Mouse (Mus musculus) heart, adult 11 months (tissue): ENCODE measurements around the gene Adamts14.
A peak's percentile ranks its signal among the peaks of the same experiment; 100 is the strongest.

ENCODE experiments used
- DNase-seq: peaks from one replicate; pipeline ENCODE4 v3.0.0; 2022

The Adamts14 gene

DNA sequence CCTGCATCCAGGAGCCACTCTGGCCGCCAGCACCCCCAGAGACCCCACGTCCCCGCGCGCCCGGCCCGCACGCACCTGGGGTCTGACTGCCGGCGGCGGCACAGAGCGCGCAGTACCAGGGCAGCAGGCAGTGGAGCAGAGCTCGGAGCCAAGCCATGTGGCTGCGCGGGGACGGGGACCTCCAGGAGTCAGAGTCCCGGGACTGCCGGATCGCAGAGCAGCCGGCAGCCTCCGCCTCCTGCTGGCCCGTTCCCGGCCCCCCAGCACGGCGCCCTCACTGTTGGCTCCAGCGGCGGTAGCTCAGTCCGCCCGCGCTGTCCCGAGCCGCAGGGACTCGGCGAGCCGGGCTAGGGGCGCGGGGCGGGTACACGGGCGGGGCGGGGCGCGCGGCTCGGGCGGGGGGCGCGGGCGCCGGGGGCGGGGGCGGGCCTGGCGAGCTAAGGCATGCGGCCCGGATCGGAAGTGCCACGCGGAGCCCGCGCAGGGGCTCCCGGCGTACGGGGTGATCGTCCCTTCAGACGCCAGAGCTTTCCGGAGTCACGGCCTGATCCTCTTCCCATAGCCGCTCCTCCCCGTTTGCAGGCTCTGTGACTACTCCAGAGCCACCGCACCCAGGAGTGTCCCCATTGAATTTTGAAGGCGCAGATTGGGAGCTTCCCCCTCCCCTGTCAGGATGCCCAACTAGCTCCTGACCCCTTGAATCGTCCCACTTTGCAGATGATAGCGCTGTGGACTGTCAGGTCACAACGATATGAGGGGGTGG lies at the start of gene Adamts14:
Gene Adamts14 (minus strand): TSS at position 358 of the 763 bp plus-strand sequence.
- DNase-seq, result peak; percentile 94

DNA sequence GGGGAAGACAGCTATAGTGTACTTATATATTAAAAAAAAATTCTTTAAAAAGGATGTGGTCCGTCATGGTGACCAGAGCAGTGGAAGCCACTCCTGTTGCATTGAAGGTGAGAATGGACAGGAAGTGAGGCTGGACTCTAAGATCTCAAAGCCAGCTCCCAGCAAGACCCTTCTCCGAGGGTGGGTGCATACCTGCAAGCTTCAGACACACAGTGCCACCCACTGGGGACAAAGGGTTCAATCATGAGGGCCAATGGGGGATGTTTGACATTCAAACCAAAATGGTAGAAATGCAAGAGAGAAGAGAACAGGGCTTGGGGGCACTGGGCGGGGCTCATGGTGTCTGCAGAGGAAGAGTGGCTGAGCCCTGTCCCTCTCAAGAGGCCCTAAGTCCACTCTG lies 45.3 kb upstream of the Adamts14 start:
- no peak for DNase-seq

DNA sequence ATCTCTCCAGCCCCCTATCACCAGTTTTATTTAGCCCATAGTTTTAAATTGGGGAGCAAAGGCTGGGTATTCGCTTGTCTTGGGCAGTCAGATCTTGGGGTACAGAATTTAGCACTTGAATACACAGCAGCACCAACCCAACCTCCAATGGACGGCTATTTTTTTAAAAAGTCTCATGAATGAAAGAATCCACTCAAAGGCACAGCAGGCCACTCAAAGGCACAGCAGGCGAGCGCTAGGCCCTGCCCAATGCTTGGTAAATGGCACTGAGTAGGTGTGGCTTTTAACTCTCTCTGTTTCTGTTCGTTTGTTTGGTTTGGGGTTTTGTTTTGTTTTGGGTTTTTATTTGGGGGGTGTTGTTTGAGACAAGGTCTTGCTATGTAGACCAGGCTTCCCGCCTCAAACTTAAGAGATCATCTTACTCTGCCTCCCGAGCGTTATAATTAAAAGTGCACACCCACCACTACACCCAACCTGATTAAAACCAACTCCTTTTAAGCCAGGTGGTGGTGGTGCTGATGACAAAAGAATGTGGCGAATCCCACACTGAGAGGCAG lies 42.2 kb upstream of the Adamts14 start:
- no peak for DNase-seq

DNA sequence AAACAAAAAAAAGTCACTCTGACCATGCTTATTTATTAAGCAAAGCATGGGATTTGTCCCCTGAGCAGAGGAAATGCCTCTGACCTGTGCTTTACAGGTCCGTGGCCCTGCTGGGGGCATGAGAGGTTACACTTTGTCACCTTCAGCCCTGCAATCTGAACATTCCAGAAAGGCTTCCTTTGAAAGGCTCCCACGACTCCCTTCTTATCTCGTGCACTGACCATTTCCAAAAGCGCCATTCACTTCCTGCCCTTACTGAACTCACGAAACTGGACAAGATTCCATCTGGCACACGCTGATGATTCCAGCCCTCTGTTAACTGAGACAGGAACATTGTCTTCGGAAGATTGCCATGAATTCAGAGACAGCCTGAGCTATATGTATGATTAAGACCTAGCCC lies 40.5 kb upstream of the Adamts14 start:
- no peak for DNase-seq

DNA sequence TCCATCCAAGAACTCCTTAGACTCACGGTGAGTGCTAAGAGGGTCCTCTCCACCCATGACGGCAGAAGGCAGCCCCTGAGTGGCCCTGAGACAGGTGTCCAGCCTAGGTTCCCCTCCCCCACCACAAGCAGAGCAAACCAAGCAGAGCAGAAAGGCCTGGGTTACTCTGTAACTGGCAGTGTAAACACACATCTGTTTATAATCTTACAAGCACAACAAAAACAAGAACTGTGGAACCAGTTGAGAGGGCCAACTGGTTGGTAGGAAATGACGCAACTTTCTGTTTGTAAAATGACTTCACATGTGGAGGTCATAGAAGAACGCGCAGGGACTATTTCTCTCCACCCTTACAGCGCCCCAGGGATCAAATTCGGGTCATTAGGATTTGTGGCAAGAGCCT lies 39.5 kb upstream of the Adamts14 start:
- DNase-seq, result no peak

DNA sequence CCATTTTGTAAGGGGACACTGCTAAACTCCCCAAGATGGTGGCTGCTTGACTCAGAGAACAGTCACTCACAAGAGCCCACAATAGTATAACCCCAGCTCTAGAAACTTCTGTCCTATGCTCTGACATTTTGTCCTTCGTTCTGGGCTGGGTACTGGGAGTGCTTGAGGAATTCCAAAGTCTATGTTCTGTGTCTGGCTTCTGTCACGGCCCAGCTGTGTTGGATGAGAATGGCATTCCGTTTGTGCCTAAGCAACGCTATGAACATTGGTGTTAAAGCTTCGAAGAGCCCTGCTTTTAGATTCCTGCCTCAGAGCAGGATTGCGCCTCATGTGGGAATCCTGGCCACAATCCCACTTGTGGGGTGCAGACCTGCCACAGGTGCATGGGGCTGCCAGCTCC lies 38.9 kb upstream of the Adamts14 start:
- no peak for DNase-seq

DNA sequence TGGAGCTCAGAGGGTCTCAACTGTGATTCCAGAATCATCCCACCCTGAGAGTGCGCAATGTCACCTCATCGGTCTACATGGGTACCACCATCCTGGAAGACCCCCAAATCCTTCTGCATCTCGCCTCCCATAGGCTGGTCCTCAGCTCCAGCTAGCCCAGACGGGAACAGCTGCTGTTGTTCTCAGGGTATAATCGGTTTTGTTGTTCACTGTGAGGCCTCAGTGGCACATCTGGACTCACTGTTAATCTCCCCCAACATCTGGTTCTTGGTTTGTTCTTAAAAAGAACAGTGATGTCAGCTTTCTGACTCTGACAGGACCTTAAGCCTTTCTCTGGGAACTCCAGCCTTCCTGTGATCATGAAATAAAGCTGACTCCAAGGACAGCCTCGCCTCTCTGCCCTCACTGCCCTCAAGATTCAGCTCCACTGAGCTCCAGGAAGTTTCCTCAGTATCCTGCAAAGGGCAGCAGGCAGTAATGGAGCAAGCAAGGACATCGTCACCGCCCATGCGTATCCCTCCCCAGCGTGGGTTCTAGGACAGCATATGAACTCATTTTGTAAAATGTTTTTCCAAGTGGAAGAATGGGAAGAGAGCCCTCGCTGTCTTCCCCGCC lies 35.6 kb upstream of the Adamts14 start:
- peak; percentile 96 for DNase-seq

DNA sequence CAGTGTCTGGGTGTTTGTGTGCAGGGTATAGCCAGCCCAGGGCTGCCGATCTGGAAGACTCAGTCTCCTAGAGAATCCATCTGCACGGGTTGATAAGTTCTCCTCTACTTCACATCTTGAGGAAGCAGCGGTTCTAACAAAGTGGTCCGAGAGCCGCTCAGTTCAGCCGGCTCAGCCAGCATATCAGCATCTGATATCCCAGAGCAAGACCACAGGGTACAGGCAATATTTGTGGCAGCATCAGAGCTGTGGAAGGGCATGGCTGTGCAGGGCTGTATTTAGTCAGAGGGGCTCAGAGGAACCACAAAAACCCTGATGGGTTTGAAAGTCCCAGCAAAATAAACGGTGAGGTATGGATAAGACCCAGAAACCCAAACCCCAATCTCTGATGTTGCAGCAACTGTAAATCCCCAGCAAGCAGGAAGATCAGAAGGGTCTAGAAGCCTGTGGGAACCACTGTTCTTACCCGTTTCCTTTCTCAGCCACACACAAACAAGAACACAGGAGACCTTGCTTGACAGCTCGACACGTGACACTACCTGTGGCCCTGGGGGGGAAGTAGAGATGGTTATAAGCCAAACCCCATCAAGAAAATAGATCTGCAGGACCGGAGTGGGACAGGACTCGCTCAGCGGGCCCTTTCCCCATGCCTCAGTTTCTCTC lies 32.8 kb upstream of the Adamts14 start:
- DNase-seq, result no peak

DNA sequence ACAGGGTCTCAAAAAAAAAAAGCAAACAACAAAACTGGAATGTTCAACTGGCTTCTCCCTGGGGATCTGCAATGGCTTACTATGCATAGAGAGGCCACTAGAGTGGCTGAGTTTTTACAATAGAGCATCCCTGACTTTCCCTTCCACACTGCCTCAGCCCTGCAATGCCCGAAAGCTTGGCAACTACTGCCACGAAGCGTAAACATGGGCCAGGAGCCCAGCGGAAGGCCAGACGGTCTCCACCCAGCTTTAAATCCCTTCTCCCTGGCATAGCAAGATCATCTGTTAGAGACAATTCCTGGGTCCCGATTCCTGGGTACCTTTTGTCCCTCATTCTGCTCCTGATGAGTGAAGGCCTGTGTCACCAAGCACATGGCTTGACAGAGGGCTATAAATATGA lies 30.8 kb upstream of the Adamts14 start:
- DNase-seq, result peak; percentile 60

DNA sequence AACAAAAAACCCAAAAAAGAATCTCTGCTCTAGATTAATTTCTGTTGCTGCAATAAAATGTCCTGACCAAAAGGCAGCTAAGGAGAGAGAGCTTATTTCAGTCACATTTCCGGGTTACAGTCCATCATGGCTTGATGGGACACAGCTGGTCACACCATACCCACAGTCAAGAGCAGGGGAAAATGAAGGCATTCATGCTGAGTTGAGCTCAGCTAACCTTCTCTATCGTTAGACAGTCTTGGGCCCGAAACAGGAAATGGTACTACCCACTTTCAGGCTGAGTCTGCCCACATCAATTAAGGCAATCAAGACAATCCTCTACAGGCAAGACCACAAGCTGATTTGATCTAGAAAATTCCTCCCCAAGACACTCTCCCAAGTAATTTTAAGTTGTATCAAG lies 27.8 kb upstream of the Adamts14 start:
- no peak for DNase-seq

DNA sequence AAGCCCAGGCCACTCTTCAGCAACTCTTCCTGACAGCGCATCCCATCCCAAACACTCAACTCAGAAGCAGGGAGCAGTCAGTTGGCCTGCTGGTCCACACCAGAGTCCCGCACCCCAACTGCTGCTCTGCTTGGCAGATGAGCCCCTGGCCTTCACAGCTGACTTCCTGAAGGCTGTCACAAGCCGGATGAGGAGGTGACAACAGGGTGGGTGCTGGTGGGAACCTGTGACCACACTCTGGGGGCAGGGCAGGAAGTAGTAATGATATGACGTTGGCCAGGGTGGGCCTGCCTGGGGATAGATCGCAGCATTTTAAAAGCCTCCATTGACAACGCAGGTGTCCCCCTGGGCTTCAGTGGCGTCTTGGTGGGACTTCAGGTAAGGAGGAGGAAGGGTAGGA lies 24.2 kb upstream of the Adamts14 start, which contains the start of gene Prf1:
Gene Prf1 (plus strand): TSS at position 357 of the 400 bp plus-strand sequence.
- DNase-seq, result no peak

DNA sequence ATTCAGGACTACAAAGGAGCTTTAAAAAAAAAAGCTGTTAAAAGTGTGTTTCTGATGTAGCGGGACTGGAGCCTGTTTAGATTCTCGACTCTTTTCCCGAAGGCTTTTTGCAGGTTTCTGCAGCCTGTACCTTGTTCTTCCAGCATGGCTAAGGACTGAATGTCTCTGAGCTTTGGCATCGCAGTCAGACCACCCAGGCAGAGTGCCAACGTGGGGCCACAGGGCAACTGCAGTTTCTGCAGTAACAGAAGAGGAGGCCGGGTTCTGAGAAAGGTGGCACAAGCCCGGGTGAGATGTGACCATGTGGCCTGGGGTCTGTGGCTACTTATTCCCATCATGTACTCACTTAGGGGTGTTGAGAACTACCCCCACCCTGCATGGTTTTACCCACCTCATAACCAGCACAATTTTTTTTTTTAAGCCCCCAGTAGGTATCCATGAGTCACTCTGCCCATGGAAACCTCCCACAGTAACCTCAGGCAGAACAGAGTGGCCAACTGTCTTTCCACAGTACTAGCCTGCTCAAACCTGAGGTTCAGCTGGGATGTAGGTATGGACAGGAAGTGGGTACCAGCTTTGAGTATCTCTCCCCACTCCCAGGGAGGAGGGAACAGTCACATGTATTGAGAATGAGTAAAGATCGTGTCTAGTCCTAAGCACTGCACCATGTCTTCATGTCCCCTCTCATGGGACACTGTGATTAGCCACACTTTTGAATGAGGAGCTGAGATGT lies 23.6 kb upstream of the Adamts14 start:
- DNase-seq, result peak; percentile 68

DNA sequence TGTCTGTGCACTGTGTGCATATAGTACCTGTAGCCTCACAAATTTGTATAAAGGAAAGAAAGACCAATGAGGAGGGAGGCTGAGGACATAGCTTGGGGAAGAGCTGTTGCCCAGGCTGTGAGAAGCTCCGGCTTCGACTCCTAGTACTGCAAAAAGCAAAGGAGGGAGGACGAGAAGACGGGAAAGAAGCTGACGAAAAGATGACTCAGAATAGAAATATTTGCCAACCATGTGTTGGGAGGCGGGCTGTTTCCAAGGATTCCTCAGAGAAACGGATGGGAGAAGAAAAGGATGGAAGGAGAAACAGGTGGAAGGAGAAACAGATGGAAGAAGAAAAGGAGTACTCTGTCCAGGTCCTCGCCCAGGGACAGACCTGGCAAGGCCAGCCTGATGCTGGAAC lies 21.0 kb upstream of the Adamts14 start:
- DNase-seq, result no peak

DNA sequence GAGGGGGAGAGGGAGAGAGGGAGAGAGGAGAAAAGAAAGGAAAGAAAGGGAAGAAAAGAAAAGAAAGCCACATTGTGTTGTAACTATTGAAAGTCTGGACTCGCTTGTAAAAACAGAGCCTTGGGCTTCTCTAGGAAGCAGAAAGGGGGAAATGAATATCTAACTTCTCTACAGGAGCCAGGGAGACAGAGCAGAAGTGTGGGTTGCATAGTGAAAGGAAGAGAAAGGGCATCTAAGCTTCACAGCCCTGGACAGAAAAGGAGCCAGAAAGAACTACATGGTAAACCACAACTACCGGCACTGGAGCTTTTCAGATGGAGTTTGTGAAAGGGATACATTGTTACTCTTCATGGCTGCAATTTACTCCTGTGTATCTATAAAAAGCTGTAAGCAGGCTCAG lies 17.2 kb upstream of the Adamts14 start:
- no peak for DNase-seq

DNA sequence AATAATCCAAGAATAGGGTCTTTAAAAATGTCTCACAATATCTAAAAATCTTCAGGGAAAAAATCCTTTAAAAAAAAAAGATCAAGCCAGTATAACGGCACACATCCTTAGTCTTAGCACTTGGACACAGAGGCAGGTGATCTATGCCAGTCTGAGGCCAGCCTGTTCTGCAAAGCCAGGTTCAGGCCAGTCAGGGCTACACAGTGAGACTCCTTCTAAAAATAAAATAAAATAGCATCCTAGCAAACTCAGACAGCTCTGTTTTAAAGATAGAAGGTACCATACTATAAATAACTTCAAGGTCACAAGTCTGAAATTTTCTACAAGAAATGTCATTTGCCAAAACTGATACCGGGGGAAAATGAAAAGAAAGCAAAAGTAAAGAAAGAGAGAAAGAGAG lies 16.8 kb upstream of the Adamts14 start:
- no peak for DNase-seq

DNA sequence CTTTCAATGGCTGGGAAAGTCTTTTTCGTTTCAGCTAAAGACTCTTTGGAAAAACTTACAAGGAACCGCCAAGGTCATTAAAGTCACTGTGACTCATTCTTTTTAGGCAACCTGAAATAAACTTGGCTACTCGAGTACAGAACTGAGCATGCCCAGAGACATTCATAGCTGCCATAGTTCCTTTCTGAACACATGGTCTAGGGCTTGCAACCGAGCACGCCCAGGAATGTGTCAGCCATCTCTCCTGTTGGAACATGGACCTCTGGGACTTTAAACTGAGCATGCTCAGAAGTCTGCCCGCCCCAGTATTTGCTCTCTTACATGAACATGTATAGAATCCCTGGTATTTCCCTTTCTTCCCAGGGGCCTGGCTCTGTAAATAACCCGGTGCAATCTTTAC lies 13.0 kb upstream of the Adamts14 start:
- no peak for DNase-seq

DNA sequence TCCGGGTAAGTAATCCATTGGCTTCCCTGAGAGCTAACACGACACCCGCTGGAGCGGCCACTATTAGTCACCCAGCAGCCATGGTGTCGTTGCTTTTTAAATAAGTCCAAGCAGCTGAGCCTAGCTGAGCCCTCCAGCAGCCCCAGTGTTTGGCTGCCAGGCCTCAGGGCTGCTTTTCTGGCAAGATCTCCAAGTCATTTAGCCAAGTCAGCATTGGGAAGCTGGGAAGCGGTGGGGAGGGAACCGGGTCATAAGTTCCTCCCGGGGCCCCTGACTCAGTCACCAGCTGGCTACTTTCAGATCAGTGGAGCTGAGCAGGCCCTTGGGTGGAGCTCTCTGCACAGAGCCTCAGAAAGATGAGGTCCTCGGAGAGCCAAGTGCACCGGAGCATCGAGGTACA lies 12.0 kb upstream of the Adamts14 start:
- peak; percentile 99 for DNase-seq

DNA sequence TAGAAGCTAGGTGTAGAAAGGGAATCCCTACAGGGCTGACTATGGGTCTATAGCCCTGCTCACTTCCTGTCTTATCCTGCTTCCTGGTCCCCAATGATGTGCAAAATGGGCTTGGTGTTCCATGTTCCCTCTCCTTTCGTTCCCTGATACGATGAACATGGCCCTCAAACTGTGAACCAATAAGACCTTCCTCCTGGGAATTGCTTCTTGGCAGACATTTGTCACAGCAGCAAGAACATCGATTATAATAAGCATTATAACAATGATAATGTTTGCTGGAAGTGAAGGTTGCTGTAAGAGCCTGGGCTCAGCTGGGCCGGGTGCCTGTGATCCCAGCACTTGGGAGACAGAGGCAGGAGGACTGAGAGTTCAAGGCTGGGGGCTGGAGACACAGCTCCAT lies 11.1 kb upstream of the Adamts14 start:
- DNase-seq, result peak; percentile 95

DNA sequence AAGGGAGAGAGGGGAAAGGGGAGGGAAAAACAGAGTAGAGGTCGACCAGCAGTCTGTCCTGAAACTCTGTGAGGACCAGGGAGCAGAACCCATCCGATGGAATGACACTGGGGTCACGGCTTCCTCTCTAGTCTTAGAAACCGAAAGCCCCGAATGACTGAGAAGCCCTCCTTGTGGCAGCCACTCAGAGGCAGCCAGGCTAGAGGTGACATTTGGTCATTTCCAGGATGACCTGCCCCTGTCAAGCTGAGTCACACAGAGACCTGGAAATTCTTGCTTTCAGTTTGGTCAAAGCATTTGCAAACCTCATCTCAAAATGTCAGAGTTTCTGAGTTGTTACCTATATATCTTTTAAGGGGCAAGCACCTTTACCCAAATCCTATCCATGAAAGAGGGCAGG lies 7.9 kb upstream of the Adamts14 start:
- no peak for DNase-seq

DNA sequence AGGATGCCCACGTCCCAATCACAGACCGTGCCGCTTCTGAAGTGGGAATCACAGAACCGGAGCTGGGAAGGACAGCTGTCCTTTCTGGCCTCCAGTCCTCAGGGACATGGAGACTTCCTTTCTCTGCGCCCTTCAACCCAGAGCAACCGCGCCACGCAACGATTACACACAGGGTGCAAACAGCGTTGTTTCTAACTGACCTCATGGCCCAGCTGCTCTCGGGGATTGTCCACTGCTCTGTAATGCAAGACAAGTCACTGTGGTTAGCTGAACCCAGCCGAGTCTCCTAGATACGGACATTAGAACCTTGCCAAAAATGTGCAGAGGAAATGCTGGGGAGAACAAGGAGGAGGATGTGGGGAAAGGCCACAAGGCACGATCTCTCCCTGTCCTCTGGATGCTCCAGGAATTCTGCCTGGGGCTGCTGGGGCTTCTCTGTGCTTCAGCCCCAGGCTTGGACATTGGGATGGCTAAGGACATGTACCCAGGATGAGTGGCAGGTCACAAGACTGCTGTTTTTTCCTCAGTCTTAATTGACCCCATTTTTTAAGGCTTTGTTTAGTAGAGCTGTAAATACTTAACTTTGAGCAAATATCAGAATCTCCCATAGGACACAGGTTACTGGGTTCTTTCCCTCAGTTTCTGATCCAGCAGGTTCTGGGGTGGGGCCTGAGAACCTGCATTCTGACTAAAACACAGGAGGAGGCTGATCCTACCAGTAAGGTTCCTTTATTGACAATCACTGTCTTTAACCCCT lies 4.9 kb upstream of the Adamts14 start:
- peak; percentile 99 for DNase-seq

DNA sequence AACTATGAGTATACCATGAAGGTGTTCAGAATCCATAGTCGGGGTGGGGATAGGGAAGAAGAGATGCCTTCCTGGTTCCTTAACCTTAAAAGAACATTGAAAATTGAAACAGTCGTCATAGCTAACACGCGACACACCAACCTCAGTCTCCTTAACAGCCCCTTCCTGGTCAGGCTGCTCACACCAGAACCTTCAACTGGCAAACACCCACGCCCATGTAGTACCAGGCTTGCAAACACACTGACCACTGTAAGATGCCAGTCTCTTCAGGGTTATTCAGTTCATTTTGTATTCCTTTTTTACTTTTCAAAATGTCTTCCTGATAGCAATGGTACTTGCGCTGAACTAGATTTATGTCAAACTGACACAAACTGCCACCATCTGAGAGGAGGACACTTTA lies 3.8 kb upstream of the Adamts14 start:
- DNase-seq, result no peak

DNA sequence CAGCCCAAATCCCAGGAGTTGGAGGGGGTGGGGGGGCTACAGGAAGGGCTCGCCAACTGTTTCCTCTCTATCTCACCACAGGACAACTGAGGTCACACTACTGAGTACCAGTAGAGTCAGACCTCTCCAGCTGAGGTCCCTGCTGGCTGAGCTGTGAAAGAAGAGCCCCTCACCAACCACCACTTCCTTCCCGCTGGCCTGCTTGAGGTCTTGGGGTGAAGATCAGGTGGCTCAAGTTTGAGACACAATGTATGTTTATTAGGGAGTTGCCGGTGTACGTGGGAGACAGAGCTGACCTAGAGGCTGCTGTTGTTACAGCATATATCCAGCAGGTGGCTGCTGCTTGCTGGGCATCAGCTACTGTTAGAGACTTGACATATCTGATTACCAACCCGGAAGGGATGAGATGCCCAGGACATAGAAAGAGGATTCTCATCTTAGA lies 2.5 kb upstream of the Adamts14 start:
- DNase-seq, result no peak
